Mouse (Mus musculus) ovary, adult 10 weeks (tissue): Measurements from ENCODE around the gene Amy2a1. TPM values are rescaled to one million over a fixed set of nuclear protein-coding genes. Genes with fewer than 3 reads are reported as not detected.

ENCODE experiments used
- polyA plus RNA-seq: library from polyadenylated mRNA; stranded (reverse); fragments of 350-450 nt; fragmentation: Illumina TruSeq; extraction: RNeasy Lipid Tissue Mini Kit (QIAGEN cat#74804); gene quantifications from one replicate; pipeline ENCODE4 v1.2.3, GENCODE M21; 2014

Gene Amy2a1
- polyA plus RNA-seq: not detected

DNA sequence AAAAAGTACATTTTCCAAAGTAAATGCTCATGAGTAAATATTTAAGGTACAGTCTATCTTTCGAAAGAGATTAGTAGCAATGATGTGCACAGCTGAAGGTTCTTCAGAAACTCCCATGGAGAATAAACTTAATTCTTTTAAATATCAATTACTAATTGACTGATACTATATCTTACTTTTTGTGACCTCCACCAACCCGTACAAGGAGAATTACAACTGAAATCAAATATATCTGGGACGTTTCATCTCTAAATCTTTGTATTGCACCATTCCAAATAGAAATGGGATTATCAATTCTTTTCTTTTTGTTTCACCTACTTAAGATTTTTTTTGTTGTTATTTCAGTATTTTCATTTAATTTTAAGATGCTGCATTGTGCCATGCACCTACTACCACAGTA lies at the start of gene Amy2a1:
TSS of gene Amy2a1 (minus strand) at position 101 of the 400 bp plus-strand sequence.

Other genes starting within 250 kb of the Amy2a1 start
- gene Amy2a4, start 241.0 kb downstream of the Amy2a1 start, polyA plus RNA-seq: 0.88 TPM
- 0.88 TPM for gene Amy2a3, start 208.4 kb downstream of the Amy2a1 start, polyA plus RNA-seq
- gene Amy2a2, start 175.8 kb downstream of the Amy2a1 start, polyA plus RNA-seq: 0.88 TPM
- gene Amy1, start 74.3 kb upstream of the Amy2a1 start, polyA plus RNA-seq: 22.1 TPM
- gene Rnpc3, start 97.7 kb upstream of the Amy2a1 start, polyA plus RNA-seq: 83.5 TPM